Mouse (Mus musculus) liver (tissue): ENCODE measurements at regions not wholly inside any gene's neighbourhood (a gene's known extent, or its start where the extent isn't known, plus 50 kb on each side); places are given as distances from the start of the nearest gene placed in this dataset.
A peak's percentile ranks its signal among the peaks of the same experiment; 100 is the strongest.

Experiments used
- DNase-seq: peaks from one replicate; pipeline ENCODE4 v3.0.0-alpha.2; 2020; ENCODE audit warnings: mixed read lengths

DNA sequence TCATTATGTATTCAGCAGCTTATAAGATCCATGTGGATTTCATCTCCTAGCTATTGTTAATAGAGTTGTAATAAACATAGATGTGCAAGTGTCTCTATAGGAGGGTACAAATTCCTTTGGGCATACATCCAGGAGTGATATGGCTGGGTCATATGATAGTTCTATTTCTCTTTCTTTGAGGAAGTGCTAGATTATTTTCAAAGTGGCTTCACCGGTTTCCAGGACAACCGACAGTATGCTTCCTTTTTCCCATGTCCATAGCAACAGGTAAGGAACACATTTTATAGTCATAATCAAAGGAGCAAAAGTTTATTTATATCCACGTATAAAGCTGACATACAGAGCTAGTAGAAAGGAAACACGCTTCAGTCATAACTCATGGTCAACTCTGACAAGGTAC lies 710.2 kb upstream of the Tenm4 start:
- no peak for DNase-seq

DNA sequence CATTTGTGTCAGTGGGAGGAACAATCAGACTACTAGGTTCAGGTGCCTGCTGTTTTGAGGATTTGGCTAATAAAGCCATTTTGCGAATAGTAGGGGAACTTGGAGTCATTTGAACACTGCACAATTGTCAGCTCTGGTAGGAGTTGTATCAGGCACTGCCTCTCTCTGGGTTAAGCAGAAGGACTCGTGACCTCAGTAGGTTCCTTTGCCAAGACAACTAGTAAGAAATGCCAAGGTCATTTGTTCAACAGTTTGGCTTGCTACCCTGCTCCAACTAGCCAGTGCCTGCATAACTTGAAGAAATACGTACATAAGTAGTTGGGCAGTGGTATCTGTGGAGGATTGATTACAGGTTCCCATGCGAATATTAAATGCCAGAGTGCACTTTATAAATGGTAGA lies 705.5 kb upstream of the Tenm4 start:
- no peak for DNase-seq

DNA sequence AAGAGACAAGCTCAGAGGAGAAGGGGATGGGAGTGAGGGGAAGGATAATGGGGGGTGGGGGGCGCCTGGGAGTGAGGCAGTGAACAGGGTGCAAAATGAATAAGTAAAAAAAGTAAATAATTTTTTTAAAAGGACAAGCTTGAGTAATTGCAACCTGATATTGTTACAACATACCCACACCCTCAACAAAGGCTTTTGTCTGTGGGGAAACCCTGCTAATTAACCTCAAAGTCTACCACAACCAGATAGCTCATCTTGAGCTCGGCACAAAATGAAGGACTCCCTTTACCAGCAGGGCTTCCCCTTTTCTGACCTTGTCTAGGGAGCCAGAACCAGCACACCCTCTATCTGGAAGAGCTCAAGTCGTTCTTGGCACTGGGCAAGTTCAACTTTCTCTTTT lies 704.0 kb upstream of the Tenm4 start:
- no peak for DNase-seq

DNA sequence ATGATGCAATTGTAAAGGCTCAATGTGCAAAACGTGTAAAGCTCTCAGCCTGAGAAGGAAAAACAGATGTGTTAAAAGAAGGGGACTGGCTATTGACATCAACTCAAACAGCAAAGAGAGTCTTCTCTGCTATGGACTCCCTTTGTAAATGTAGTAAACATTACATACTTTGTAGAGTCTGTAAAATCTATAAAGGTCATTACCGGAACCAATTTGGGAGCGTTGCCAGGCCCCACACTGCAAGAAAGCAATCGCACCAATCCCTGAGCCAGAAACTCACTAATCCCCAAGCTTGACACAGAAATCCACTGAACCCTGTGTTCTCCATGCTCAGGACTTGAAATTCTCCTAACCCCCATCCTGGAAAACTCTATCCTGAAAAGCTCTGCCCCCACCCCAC lies 697.2 kb upstream of the Tenm4 start:
- no peak for DNase-seq

DNA sequence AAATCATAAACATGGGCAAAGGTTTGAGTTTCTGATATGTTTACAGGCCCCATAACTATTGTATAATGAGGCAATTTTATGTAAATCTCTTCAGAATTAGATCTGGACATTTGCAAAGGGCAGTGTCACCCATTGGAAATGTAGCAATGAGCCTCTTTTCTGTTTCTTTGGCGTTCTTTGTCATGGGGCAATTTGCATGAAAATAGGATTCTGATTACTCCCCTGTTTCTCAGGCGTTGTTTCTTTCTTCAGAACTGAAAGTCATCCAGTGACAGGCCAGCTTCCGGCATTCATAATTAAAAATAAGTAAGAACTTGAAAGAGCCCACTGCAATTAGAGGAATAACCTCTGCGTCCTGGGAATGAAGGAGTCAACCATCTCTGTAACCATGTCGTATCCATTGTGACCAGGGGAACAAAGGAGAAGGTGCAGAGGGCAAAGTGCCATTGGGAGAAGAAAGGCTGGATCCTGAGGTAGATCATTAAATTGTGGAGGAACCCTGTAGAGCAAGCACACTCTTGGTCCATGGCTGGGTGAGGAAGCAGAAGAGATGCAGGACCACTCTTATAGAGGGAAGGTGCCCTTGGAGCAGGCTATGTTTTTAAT lies 690.8 kb upstream of the Tenm4 start:
- DNase-seq: no peak

DNA sequence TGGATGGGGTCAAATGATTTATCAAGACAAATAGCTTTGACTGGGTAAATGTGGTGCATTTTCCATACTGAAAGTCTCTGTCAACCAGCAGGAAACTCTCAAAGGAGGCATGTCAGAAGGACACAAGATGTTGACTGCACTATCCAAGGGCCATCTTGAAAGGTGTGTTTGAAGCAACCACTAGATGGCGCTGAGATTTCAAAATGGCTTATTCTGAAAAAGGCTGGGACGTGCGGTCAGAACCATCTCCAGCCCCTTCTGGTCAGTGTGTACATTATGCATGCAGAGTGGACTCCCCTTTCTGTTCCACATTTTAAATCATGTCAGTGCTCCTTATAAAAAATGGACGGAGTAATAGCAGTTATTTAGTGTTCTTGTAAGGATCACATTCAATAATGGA lies 681.4 kb upstream of the Tenm4 start:
- DNase-seq: peak; percentile 4

DNA sequence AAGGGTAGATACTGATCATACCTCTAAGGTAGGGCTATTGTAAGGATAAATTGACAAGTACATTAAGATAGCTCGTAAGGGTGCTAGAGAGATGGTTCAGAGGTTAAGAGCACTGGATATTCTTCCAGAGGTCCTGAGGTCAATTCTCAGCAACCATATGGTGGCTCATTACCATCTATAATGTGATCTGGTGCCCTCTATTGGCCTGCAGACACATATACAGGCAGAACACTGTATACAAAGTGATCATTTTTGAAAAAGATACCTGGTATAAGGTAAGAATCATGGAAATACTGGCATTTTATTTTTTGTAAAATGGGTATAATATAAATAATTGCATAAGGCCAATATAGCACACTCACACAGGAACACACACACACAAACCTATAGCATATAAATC lies 676.3 kb upstream of the Tenm4 start:
- DNase-seq: no peak

DNA sequence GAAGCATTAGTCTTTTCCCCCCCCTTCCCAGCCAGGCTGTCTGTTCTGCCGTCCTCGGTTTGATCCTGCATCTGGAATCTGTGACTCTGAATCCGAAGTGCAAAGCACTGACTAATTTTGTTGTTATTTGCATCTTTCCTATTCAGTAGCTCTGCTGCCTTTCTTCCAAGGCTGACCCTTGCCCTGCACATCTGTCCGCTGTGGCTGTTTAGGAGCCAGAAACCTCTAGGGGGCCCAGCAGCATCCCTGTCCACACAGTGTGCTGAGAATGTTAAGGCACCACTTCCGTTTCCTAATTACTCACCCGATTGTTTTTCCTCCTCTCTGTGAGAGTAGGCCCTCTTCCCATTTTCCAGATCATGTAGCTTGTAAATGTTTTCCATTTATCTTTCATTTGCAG lies 668.1 kb upstream of the Tenm4 start:
- DNase-seq: no peak

DNA sequence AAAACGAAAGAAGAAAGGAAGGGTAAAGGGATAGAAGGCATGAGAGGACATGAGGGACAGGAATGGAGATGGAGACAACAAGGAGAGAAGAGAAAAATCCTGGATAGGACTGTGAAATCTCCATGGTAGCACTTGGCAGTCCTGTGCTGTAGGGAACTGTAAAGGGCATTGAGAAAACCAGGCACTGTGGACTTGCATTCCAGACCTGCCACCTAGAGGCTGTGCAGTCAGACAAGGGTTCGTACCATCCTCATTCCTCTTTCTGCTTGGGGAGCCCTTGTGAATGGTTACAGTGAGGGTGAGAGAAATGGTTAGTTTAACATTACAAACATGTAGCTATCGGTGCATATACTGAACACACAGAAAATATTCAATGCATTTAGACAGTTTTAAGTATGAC lies 623.8 kb upstream of the Tenm4 start:
- DNase-seq: no peak

DNA sequence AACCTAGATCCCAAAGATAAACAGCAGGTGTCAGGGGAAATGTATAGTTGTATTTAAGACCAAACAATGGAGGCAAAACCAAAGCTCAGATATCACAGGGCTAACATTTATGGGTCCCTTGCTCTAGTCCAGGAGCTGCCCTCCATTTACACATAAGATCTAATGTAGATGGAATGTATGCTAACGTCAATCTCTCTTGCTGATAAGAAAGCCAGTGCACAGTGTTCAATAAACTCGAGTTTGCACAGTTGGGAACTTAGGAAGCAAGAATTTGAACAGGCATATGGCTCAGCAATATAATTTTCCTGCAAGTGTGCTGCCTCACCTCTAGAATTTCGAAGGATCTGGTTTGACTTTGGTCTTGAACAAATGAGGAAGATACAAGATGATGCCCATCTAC lies 620.9 kb upstream of the Tenm4 start:
- no peak for DNase-seq

DNA sequence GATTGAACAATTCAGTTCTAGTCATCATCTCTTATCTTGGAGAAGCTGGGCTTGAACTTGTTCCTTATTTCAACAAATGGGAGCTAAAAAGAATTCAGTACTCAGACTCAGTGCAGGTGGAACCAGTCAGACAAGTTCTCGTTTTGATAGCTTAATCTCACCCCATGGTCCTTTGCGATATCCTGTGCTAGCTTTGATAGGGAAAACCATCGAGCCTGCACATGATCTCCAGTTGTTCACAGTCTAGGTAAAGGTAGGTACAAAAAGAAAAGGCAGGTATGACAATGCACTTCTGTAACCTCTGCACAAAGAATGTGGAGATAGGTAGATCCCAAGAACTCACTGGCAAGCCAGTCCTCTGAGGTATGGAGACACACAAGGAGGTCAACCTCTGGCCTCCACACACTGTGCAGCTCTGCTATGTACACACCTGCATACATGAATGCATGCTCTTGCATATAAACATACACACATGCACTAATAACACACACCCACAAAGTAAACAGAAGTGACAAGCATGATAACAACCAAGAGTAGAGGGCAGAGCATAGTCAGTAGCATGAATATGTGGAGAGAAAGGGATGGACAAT lies 619.2 kb upstream of the Tenm4 start:
- no peak for DNase-seq

DNA sequence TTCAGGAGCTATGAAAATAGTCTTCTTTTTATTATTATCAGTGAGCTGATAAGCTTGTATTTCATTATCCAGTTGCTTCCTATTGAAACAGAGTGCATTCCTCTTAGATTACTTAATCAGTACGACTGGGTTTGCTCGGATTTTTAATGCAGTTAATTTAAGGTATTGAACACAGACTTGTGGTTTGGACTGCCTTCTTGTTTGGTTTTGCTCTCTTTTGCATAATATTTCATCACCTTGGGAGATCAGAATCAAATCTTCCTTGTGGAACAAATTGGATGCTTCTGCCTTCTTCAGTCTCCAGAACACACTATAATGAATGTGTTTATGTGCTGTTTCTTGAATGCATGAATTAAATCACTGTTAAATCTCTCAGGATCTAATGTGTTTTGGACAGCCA lies 612.5 kb upstream of the Tenm4 start:
- no peak for DNase-seq

DNA sequence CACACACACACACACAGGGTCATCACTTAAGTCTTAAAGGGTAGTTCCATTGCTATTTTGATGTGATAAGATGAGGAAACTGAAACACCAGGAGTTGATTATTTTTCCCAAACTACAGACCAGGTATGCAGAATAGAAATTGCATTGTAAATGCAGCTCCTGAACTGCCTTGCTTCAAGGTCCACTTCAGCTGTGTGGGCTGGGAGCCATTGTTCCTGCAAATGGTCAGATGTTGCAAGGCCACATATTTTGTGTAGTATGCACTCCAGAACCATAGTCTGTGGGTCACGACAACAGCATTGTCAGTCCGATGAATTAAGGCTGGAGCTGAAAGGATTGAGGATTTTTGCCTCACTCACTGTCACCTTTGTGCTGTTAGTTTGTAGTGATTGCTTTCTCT lies 592.4 kb upstream of the Tenm4 start:
- DNase-seq: no peak

DNA sequence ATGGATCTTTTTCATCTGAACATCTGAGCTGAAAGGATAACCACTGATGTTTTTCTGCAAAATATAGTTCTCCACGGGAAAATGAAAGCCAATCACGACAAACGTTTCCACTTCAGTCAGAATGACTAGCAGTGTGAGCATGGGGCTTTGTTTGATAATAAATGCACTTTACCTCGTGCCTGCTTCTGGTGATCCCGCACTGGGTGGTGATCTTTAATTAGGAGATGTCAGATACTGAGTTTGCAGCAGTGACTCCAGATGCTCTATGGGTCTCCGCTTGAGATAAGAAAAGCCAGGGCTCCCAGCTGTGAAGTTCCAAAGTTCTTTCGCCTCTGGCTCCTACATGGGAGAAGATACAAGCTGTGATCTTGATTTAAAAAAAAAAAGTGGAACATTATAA lies 589.7 kb upstream of the Tenm4 start:
- DNase-seq: no peak

DNA sequence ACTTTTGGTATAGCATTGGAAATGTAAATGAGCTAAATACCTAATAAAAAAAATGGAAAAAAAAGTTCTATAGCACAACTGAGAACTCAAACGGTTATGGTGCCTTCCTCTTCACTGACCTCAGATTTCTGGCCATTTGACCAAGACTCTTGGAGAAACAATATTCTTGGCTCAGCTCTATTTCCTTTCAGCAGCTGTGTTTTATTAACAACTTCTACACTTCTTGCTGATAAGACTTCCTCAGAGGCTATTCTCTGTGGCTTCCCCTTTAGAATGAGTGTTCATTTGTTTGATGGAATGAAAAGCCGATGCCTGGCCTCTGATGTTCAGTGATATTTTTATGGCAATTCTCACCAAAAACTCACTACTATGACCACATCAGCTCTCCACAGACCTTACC lies 572.7 kb upstream of the Tenm4 start:
- no peak for DNase-seq

DNA sequence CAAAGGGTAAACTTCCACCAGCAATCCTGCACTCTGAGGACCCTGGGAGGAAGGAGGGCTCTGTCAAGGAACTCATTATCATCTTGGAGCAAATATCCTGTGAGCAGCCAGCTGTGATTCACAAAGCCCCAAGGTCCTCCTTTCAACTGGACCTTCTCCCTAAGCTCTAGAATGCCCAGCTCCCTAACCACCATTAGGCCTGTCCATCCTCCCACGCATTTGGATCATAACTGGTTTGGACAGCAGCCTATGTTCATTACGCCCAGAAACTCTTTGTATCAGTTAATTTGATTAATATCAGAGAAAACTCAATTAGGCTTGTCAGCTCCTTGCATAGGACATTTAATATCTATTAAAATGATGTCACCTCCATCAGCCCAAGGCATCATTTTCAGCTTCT lies 557.3 kb upstream of the Tenm4 start:
- no peak for DNase-seq

DNA sequence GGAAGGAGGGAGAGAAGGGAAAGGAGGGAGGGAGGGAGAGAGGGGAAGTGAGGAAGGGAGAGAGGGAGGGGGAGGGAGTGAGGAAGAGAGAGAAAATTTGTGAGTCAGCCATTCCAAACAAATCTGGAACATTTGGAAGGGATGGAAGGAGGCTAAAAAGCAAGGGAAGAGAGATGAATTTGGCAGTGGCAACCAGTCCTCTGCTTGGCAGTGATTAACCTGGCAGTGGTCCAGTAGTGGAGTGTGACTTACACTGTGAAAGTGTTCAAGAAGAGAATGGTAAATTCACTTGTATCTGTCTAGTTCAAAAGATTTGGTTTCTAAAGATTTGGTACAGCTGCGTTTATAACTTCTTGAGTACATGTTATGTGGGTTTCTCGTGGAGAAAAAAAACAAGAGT lies 553.7 kb upstream of the Tenm4 start:
- DNase-seq: no peak

DNA sequence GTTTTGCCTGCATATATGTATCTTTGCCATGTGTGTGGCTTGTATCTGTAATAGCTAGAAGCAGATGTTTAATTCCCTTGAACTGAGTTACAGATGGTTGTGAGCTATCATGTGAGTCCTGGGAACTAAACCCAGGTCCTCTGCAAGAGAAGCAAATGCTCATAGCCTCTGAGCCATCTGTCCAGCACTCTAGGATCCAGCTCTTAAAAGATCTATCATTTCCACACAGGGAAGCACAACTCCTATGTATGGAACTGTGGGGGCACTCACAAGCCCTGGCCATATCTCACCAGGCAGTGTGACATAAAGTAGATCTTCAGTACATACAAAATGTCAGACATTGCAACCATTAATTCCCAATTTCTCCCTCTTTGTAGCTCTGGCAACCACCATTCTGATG lies 552.9 kb upstream of the Tenm4 start:
- DNase-seq: no peak

DNA sequence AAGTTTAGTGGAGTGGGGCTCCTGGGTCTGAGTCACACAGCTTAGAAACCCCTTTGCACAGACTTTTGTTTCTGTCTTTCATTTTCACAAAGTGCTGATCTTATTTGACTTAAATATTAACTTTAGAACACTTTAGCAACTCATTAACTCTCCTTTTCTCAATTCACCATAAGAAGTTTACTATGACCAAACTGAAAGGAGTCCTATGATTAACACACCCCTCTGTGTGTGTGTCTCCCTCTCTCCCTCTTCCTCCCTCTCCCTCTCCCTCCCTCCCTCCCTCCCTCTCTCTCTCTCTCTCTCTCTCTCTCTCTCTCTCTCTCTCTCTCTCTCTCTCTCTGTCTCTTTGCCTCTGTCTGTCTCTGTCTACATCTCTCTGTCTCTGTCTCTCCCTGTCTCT lies 551.0 kb upstream of the Tenm4 start:
- no peak for DNase-seq

DNA sequence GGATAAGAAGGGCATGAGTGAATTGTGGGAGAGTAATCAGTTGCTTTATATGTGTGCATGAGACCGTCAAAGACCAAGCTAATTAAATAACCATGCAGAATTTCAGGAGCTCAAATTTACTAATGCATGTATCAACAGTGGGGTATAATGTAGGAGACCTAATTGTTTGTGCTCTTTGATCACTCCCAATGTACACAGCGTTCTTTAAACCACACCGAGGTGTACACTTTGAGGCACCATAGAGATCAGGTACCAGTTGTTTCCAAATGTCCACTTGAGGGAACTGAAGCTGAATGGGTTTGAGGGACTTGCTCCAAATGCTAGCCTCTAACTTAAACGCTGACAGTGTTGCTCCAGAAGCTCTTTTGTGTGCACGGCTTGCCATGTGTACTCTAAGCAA lies 530.4 kb upstream of the Tenm4 start:
- DNase-seq: no peak

DNA sequence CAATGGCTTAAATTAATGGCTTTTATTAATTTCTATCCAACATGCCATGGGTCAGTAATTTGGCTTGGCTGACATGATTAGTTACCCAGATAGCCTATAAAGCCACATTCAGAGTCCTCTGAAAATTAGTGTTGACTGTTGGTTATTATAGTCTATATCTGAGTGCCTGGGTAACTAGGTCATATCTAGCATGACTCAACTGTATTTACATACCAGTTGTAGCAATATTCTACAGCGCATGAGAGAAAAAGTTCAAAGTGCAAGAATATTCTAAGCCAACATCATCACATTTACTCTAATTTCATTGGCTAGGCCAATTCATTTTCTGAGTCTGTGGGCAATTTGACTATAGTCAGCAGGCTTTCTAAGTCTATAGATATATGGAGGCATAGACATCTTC lies 496.7 kb upstream of the Tenm4 start:
- DNase-seq: no peak

DNA sequence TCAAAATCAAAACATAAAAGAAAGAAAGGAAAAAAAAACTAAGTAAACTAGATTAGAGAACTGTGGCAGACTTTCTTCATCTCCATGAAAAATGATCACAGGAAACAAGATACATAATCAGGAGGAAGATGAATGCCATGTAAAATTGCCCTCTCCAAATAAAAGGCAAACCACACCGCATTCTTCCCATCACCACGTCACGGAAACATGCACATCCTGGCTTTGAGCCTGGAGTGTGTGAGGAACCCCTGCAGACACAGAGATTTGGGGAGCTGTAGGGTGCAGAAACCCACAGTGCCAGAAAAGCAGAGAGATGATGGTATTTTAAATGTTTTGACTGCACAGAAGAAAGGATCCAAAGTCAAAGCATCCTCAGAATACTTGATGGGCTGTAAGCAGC lies 488.5 kb upstream of the Tenm4 start:
- no peak for DNase-seq

DNA sequence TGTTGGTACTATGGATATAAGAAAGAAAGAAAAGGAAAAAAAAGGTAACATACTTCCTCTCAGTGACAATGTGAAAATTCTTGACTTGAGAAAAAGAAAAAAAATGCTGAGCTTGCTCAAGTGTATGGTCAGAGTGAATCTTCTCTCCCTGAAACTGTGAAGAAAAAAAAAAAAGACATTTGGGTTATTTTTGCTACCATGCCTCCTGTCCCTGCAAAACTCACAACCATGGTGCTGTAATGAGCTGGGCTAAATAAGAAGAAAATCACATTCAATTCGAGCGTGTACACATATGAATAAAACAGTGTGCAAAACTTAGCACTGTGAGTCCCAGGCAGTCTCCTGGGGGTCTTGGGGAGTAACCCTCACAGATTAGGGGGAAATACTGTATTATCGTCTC lies 483.3 kb upstream of the Tenm4 start:
- DNase-seq: no peak

DNA sequence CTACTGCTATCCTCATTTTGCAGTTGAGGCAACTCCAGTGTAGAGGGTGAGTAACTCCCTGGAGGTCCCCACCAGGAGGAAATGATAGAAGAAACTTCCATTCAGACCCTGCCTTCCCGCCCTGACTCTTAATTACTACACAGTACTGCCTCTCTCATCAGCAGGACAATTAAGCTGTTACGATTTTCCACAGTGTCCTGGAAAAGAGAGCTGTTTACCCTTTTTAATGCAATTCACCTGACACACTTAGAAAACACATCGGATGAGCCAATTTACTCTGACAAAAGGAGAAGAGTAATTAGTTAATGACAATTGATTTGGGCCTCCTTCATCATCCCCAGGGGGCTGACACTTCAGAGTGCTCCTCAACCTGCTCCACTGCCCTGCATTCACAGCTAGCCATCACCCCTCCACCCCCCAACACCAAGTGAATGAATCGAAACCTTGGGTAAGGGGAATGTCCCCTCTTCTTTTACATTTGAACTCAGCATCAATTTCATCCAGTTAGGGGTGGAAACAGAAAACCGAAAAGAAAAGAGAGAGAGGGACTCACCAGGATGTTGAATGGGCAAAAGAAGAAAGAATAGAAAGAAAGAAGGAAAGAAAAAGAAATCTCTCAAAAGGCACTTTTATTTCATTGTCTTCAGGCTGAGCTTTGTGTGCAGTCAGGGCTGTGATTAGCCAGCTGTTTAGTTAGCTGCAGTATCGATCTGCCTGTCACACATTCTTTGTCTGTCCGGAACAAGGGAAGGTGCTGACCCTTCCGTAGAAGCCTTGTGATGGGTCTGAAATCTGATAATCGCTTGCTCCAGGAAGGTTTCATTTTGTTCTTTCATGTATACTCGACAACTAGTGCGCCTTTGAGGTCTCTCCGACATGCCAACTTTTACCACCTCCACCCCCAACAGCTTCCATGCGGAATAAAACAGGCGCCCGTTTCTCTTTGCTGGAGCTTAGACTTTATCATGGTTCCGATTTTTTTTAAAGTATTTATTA lies 482.6 kb upstream of the Tenm4 start:
- no peak for DNase-seq
